Mouse (Mus musculus): ENCODE measurements at regions not wholly inside any gene's neighbourhood (a gene's known extent, or its start where the extent isn't known, plus 50 kb on each side); places are given as distances from the start of the nearest gene placed in this dataset.
"Not testable (repeated sequence)": the region's sequence is repeated elsewhere in the genome, so short reads cannot be mapped to it uniquely, and the experiment has no call there.

DNA sequence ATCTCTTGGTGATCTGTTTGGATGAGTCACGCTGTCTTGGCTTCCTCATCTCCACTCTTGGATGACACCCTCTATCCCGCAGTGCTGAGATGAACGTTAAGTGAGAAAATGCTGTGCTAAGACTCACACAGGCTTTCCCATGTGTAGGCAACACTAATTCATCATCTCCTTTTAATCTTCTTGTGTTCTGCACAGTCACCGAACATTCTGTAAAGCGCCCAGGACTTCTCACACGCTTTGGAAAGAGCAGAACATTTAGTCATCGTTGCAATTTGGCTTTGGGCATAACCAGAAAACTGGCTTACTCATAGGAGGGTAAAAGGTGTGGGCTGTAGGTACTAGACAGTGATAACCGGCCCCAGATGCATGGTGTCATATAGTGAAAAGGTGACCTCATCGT, 94.9 kb downstream of the Plppr4 start:
- no peak for DNase-seq (ENCODE audit: low read depth, low spot score)

DNA sequence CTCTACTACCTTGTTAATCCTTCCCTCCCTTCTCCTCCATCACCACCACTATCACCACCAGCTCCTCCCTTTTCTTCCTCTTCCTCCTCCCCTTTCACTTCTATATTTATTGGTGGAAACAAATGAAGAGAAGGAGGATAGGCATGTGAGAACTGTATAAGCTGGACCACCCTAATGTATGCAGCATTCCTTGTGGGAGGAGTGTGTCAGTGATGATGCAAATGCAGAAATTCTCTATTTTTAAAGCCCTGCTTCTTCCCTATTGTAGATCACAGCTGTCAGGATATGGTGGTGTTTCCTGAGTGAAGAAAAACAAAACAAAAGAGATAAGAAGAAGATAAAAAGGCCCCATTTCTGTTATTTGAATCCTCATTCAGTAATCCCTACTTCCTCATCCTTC, 112.8 kb downstream of the Plppr4 start:
- no peak for DNase-seq (ENCODE audit: low read depth, low spot score)

DNA sequence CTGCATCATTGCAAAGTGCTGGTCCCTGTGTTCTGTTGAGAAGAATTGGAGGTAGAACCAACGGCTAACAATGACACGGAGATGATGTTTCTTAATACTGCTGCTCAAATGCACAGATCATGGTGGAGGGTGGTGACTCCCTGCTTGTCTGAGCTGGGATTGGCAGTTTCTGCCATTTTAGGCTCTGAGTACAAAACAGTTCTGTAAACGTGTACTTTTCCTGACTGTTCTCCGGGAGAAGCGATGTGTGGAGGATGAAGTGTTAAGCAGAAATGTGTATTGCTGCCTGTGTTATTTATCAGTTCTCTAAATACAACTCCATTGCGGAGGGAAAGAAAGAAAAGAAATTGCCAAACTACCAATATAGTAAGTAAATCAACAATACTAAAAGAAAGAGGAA, 118.9 kb downstream of the Plppr4 start:
- no peak for DNase-seq (ENCODE audit: low read depth, low spot score)

DNA sequence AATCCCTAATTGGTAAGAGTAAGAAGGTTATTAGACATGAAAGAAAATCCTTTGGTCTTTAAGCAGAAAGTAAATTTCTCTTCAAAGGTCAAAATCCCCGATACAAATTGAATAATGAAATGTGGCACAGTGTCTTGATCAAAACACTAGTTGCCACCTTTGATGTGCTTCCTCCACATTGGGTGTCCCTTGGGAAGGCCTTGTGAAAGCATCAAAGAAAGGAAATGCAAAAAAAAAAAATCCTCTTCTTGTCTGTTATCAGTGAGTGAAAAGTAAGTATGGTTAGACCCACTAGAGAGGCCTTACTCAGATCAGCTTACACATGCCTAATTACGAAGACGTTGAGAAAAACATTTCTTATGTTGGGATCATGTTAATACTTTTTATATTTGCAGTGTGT, 134.1 kb downstream of the Plppr4 start:
- no peak for DNase-seq (ENCODE audit: low read depth, low spot score)

DNA sequence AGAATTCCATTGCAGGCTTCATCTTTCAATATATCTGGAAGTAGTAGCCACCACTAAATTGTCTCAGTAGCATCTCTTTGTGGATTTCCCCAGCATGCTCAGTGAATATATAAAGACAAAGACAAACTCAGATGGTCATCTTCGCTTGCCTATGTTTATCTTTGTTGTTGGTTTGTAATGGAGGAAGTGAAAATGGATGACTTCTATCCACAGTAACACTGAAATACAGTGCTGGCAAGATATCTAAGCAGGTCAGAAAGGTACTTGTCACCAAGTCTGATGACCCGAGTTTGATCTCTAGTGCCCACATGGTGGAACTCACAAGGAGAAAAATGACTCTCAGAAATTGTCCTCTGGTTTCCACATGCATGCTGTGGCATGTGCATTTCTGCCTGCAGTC, 135.6 kb downstream of the Plppr4 start:
- DNase-seq (ENCODE audit: low read depth, low spot score) = no peak

DNA sequence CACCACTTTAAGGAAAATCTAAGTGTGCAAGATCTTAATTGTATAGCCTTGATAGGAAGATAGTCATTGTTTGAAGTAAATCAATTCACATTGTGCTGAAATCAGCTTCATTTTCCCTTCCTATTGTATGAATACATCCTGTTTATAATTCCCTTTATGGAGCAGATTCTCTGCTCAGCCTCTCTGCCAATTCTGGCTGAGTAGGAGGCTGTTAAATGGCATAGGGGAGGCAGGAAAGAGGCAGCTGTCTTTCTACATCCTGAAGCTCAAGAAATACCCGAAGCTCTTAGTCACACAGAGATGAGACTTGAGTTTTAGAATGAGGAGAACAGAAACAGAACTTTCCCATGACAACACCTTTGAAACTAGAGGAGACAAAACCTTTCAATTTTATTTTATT, 142.7 kb downstream of the Plppr4 start:
- no peak for DNase-seq (ENCODE audit: low read depth, low spot score)

DNA sequence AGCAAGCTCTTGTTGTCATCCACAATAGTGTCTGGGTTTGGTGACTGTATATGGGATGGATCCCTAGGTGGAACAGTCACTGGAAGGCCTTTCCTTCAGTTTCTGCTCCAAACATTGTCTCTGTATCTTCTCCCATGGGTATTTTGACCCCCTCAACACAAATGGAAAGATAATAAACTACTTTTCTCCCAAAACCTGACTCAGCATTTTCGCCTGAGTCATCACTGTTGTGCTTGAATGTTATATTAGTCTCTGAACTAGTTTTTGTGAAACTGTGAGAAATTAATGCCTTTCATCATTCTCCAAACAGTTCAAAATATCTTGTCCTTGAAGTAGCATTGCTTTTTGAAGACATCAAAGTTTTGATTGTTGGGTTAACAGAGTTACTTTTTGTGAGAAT, 168.8 kb downstream of the Plppr4 start:
- no peak for DNase-seq (ENCODE audit: low read depth, low spot score)

DNA sequence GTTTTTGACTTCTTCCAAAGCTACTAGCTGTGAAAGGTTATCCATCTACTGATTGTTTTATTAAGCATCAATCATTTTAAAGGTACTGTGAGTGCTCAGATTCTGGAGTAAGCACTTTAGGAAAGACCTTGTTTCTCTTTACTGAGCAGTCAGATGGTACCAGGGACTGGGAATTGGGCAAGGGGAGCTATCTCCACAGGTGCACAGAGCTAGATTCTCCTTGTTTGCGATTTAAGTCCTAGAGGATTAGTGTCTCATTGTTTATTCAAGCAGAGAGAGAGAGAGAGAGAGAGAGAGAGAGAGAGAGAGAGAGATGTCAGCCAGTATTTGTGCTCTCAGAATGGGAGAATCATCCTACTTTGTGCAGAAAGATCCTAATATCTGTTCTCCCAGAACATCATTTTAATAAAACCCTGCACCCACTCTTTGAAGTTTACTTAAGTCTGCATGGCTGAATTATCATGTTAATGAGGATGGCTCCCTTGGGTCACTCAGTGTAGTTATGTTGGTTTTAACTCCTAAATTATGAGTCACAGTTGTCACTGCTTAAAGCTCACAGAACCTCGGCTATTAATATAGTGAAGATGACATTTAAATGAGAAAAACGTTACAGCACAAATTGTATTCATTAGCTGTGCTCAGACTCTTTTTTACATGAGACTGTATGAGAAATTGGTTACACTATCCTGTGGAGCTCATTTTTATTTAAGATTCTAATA, 171.7 kb downstream of the Plppr4 start:
- no peak for DNase-seq (ENCODE audit: low read depth, low spot score)

DNA sequence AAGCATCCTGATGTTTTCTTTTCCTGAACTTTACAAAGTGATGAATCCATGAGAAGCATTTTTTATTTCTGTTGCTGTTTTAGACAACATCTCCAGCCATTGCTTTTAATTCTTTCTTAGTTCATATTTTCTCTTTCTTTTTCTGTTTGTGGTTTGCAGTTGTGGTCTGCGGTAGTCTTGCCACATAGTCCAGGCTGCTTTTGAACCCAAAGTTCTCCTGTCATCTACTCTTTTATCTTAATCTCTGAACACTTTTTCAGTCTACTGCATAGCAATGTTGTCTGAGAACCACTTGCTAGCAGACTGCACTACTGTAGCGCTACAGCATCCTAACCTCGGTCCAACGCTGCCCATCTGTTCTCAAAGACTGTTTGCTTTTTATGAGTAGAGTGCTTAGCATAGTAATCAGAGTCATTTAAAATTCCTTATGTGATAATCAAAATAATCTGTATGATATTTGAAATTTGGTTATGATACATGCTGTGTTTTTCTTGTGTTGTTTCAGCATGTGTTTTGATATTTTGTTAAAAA, 177.0 kb downstream of the Plppr4 start:
- no peak for DNase-seq (ENCODE audit: low read depth, low spot score)

DNA sequence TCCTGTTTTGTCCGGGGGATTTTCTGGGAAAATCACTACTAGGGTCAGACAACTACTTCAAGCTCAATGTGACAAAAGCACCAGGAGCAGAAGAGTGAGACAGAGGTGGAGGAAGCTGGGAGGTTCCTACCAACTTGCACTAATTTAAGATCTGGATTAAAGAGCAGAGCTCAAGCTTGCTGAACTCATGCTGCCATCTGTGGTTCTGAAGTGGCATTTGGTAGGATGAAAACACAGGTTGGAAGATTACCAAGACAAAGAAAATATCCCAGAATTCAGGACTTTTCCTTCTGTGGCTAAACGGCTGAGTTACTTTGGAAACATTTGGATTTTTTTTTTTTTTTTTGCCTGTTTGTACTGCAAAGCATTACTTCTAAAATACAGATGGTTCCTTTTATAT, 190.9 kb downstream of the Plppr4 start:
- DNase-seq (ENCODE audit: low read depth, low spot score) = no peak

DNA sequence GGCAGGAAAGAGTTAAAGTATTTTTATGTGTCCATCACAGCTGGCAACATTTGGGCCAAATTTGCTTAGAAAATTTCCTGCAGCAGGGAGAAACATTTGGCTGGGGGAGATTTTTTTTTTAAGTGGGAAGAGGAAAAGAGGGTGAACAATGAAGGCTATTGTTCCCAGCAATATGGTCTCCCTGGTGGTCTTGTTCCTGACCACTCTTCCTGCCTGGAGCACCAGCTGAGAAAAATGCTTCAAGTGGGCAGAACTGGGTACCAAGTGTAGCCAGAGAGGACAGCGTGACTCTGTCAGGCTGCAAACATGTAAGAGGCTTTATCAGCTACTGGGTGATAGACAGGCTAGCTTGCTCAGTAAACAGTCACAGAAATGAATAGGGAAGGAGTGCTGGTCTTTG, 194.3 kb upstream of the Palmd start:
- no peak for DNase-seq (ENCODE audit: low read depth, low spot score)

DNA sequence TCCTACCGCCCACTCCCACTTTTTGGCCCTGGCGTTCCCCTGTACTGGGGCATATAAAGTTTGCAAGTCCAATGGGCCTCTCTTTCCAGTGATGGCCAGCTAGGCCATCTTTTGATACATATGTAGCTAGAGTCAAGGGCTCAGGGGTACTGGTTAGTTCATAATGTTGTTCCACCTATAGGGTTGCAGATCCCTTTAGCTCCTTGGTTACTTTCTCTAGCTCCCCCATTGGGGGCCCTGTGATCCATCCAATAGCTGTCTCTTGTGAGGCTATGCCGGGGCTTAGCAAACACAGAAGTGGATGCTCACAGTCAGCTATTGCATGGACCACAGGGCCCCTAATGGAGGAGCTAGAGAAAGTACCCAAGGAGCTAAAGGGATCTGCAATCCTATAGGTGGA, 191.9 kb upstream of the Palmd start:
- DNase-seq (ENCODE audit: low read depth, low spot score) = not testable (repeated sequence)

DNA sequence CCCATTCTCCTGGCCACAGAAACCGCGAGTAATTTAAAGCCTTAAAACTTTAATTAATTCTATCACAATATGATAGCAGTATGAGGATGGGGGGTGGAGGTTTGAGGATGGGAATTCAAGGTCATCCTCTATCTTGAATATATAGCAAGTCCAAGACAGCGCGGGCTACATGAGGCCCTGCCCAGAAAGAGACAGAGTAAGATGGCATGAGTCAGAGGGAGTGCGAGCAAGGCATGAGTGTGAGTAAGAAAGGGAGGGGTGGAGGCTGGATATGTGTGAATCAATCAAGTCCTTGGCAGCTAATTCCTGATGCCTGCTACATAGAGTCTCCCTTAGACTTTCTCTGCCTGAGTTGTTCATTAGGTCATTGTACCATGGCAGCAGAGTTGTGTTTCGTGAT, 186.5 kb upstream of the Palmd start:
- no peak for DNase-seq (ENCODE audit: low read depth, low spot score)

DNA sequence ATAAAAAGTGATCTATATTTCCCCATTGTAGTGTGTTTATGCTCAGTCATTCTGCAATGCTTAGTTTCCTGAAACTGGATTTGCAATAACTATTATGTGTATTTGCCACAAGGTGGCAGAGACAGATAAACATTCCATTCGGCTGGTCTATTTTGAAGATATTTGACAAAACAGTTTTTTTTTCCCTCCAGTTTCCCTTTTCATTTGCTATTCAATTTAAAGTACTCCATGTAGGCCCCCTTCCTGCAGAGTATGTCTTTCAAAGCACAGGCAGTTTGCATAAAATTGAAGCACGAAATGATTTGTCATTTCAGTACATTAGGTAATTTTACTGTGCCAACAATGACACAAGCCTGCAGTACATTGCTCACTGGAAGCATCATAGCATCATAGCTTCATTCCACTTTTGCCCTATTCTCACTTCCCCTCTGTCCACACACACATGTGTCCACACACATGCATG, 184.3 kb upstream of the Palmd start:
- no peak for DNase-seq (ENCODE audit: low read depth, low spot score)

DNA sequence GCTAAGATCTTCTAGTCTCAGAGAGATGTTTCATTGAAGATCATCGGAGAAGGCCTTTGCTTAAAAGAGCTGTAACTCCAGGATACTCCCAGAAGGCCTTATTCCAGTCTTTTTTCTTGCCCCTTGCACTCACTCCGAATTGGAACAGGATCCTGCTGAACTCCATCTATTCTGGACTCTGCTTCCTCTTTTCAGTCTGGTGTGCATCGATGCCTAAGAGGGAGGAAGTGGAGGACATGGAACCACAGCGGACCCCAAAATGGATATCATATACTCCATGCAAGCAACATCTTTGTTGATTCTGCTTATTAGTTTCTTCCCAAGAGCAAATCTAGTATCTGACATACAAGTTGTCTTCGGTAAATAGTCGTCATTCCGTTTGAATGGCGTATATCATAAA, 183.6 kb upstream of the Palmd start:
- no peak for DNase-seq (ENCODE audit: low read depth, low spot score)

DNA sequence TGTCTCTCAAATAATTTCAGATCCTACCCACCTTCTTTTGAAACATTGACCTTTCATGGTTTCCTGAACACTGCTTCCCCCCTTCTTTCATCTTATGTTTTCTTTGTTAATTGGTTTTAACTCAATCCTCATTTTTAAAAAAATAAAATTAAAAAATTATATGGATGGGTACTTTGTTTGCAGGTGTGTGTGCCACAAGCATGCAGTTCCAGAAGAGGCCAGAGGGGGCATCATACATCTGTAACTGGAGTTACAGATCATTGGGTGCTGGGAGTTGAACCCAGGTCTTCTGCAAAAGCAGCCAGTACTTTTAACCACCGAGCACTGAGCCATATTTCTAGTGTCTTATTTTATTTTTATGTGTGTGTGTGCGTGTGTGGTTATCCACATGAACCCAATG, 178.6 kb upstream of the Palmd start:
- peak; percentile 12 for DNase-seq (ENCODE audit: low read depth, low spot score)

DNA sequence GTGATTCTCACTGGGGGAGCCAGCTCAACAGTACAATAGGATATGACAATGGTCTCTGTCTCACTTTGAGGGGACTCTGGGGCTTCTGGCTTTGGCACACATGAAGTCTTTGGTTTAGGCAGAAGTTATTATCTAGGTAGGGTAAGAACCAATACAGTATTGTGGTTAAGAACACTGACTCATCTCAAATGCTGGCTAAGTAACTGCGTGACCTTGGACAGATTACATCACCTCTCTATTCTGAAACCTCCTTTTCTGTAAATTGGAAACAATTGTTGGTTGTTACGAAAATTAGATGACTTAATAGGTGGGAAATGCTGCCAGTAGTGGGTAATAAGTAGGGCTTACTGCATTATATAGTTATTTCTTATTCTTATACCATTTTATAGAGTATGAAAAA, 171.0 kb upstream of the Palmd start:
- DNase-seq (ENCODE audit: low read depth, low spot score) = no peak

DNA sequence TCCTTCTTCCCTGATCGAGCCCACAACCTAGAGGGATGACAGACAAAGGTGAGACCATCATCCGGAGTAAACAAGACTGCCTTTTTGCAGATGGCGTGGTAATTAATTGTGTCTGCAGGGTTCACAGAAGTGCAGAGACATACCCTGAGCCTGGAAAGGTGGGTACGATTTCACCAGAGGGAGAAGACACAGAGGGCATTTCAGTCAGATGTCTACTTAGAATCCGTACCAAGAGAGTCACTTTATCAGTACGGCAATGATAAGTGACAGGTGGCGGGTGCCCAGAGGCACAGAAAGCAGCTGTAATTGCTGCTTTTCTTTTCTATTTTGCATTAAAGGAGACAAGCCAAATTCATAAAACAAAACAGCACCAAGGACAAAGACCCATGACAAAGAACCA, 169.9 kb upstream of the Palmd start:
- DNase-seq (ENCODE audit: low read depth, low spot score) = no peak

DNA sequence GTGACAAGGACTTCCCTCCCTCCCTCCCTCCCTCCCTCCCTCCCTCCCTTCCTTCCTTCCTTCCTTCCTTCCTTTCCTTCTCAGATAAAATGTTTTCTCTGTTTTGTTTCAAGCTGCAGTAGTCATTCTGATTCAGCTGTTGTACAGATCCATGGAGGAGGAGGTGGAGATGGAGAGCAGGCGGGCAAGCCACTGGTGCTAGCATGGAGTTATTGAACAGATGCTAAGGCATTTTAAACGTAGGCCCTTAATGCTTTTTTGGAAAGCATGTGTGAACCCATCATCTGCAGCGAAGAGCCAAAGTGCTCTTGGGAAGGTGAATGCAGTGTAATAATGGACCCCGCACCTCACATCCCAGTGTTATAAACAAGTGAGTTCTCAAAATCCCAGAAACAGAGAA, 164.1 kb upstream of the Palmd start:
- DNase-seq (ENCODE audit: low read depth, low spot score) = no peak

DNA sequence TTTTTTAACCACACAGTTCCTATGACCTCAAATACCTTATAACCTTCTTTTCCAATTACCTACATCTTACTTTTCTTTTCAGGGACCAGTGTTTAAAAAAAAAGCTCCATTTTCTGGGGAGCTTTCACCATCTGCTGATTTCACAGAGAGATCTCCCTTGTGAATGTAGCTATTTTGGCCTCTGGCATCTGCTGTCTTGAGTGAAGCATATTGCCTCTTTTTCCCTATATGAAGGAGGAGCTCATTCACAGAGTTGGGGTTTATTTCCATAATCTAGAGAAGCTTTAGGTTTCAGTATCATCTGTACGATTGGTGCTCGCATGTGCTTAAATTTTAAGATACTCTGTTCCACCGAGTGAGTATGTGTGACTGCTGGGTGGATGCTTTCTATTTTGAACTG, 153.4 kb upstream of the Palmd start:
- no peak for DNase-seq (ENCODE audit: low read depth, low spot score)

DNA sequence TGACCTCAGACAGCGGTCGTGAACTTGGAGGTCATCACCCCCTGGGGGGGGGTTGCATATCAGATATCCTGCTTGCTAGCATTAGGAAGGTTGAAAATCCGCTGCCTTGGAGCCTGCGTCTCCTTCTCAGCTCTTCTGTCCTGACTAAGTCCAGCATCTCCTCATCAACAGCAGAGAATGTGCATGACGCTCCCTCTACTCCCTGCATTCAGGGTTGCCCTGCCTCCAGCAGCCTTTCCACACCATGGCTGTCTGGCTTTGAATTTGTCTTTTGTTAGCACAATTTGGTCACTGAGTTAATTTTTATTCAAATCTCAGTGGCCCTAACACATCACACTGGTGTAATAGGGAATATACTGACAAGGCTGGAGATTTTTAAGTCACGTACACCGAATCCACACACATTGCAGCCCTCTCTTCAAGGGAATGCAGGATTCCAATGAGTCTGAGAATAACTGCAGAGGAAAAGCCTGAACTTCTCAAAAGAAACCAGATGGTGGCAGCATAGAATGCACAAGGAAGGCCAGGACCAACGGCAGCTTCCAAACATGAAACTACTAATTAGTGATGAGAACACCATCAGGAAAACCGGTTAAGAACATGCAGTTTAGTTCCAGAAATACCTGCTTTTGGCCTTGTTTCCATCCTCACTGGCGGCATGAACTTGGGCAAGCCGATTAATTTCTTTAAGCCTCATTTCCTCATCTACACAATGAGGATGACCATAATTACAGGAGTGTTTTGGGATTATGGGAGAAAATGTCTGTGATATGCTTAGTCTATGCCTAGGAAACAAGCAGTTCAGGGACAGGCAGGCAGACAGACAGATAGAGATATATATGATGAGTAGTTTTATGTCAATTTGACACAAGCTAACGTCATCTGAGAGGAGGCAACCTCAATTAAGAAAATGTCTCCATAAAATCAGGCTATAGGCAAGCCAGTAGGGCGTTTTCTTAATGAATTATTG, 151.6 kb upstream of the Palmd start:
- peak; percentile 53 for DNase-seq (ENCODE audit: low read depth, low spot score)

DNA sequence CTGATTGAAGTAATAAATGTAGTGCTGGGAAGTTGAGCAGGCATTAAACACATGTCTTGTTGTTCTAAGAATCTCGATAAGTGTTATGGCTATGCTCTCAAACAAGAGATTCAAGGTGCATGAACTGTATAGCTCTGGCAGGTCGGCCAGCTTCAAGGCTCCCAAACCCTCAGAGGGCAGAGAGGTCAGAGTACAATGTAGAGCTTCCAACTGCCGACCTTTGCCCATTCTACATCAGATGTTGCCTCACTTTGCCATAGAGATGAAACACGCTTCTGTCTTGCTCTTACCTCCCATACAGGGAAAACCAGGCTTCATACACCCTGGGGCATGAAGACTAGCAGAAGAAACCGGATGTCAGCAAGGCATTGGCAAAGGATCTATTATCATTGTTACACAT, 150.8 kb upstream of the Palmd start:
- DNase-seq (ENCODE audit: low read depth, low spot score) = no peak

DNA sequence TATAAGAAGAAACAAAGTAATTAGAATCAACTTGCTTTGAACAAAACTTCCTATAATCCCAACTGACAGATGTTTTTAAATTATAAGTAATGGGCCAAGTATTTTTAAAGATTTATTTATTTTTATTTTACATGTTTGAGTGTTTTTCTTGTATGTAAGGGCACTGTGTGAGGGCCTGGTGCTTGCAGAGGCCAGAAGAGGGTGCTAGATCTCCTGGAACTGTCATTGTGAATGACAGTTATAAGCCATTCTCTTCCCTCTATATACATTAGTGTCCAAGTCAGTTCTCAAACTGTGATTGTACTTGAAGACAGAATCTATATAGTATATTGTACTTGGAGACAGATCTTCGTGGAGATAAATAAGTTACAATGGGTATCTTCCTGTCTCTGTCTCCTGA, 149.1 kb upstream of the Palmd start:
- DNase-seq (ENCODE audit: low read depth, low spot score) = peak; percentile 60

Data from ES-CJ7 (cell line).